Mouse (Mus musculus): ENCODE data around the gene Rnf183. TPM values are rescaled to one million over a fixed set of nuclear protein-coding genes. Genes with fewer than 3 reads are reported as not detected.

Rnf183 gene
- polyA plus RNA-seq (2012; rRNA removed) = 4.6 and 5.8 TPM in 2 replicates

DNA sequence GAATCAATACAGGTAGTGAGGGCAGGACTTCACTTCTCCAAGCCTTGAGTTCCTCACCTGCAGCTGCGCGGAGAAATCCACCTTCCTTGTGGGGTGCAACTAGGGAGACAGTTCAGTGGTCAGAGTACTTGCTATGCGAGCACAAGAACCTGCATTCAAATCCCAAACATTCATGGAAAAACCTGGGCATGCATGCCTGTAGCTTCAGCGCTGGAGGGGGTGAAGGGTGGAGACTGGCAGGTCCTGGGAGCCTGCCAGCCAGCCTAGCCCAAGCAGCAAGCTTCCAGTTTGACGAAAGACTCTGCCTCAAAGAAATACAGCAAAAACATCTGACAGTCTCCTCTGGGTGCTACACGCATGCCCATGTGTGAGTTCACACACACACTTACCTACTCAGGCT is at the start of gene Rnf183:
TSS of gene Rnf183 (minus strand) at position 172 of the 400 bp plus-strand sequence.

DNA sequence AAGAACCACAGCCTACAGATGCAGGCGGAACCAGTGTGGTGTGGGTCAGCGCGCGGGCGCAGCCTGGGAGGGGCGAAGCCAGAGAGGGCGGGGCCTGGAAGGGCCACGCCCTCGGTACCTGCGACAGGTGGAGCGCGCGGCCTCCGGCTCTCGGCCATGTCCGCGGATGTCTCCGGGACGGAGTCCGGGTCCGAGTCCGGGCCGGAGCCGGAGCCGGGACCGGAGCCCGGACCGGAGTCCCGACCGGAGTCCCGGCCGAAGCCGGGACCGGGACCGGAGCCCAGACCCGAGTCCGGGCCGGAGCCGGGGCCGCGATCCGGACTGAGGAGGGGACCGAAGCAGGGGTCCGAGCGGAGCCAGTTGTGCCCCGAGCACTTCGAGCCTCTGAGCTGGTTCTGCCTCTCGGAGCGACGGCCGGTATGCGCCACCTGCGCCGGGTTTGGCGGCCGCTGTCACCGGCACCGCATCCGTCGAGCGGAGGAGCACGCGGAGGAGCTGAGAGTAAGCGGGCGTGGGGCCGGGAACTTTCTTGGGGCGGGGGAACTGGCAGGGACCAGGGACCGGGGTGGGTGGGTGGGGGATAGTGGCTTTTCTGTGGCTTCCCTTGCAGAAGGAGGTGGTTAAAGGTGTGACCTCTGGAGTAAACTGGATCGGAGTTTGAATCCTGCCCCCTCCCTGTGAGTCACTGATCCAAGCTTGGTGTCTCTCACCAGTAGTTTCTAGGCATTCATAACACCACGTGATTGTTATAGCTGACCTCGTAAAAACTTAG is 45.1 kb upstream of the Rnf183 start, which contains the start of gene Bspry:
TSS of gene Bspry (plus strand) at position 117 of the 772 bp plus-strand sequence.

GRCm38 (mm10) chr4:62470598-62471051 is 35.6 kb upstream of the Rnf183 start, which contains the start of gene Wdr31:
Gene Wdr31 (minus strand): TSS chr4:62470896.

GRCm38 (mm10) chr4:62408601-62409282 is 26.3 kb downstream of the Rnf183 start, which contains the start of the genes Cdc26 and Prpf4:
Gene Cdc26 (minus strand): TSS chr4:62408642.
Gene Prpf4 (plus strand): TSS chr4:62408797.

Other genes starting within 250 kb of the Rnf183 start
- 0.36 and 0.57 TPM in 2 replicates for gene Zfp37, start 204.2 kb downstream of the Rnf183 start, polyA plus RNA-seq (2012; rRNA removed)
- gene Slc31a2, start 172.7 kb downstream of the Rnf183 start, polyA plus RNA-seq (2012; rRNA removed) = 30.0 and 35.4 TPM in 2 replicates
- gene Fkbp15, start 74.7 kb downstream of the Rnf183 start, polyA plus RNA-seq (2012; rRNA removed) = 28.8 and 31.7 TPM in 2 replicates
- 16.5 and 16.7 TPM in 2 replicates for gene Slc31a1, start 74.5 kb downstream of the Rnf183 start, polyA plus RNA-seq (2012; rRNA removed)
- 13.5 and 20.4 TPM in 2 replicates for gene Cdc26, start 26.6 kb downstream of the Rnf183 start, polyA plus RNA-seq (2012; rRNA removed)
- 13.0 and 14.0 TPM in 2 replicates for gene Prpf4, start 26.5 kb downstream of the Rnf183 start, polyA plus RNA-seq (2012; rRNA removed)
- gene Wdr31, start 35.6 kb upstream of the Rnf183 start, polyA plus RNA-seq (2012; rRNA removed) = 6.6 and 6.9 TPM in 2 replicates
- gene Bspry, start 44.8 kb upstream of the Rnf183 start, polyA plus RNA-seq (2012; rRNA removed) = 25.1 and 35.0 TPM in 2 replicates
- 10.2 and 18.2 TPM in 2 replicates for gene Hdhd3, start 68.2 kb upstream of the Rnf183 start, polyA plus RNA-seq (2012; rRNA removed)
- 202 and 299 TPM in 2 replicates for gene Alad, start 84.7 kb upstream of the Rnf183 start, polyA plus RNA-seq (2012; rRNA removed)
- 14.8 and 15.3 TPM in 2 replicates for gene Pole3, start 89.8 kb upstream of the Rnf183 start, polyA plus RNA-seq (2012; rRNA removed)
- gene 4933430I17Rik, start 90.1 kb upstream of the Rnf183 start, polyA plus RNA-seq (2012; rRNA removed) = 0.16 TPM in 1 of 2 replicates, not detected in the other
- 96.1 and 108 TPM in 2 replicates for gene Rgs3, start 124.6 kb upstream of the Rnf183 start, polyA plus RNA-seq (2012; rRNA removed)